Mouse (Mus musculus): ENCODE measurements at regions not wholly inside any gene's neighbourhood (a gene's known extent, or its start where the extent isn't known, plus 50 kb on each side); places are given as distances from the start of the nearest gene placed in this dataset.
A peak's percentile ranks its signal among the peaks of the same experiment; 100 is the strongest.

DNA sequence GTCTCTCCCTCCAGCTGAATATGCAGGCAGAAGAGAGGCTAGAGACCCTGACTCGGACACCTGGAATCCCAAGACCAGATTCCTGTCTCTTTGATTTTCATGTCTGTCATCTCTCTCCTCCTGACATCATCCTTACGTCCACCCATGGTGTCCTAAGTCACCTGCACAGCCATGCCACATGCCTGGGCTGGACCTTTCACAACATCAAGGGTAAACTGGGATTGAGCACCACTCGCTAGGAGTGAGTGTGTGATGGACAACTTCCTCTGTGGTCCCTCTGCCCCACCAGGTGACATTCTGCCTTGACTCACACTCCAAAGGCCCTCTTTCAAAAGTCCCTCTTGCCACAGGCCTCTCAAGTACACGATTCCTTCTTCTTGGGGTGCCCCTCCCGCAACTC, 244.1 kb downstream of the Bcl11b start:
- no peak for DNase-seq (ENCODE audit: low read depth, low spot score)

DNA sequence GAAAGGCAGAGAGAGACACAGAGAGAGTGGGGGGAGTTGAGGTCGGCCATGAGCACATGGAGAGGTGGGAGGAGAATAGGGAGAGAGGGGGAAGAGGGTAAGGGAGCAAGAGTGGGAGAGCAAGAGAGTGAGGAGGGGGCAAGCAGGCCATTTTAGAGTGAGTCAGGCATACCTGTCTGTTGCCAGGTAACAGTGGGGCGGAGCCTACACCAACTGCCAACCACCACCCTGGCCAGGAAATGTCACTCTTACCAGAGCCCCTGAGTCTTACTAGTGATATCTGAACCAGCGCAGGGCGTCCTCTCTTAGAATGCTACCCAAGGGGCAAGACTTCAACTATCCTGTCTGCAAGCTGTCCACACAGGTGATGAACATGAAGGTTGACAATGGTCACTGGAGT, 243.5 kb downstream of the Bcl11b start:
- DNase-seq (ENCODE audit: low read depth, low spot score), result no peak

DNA sequence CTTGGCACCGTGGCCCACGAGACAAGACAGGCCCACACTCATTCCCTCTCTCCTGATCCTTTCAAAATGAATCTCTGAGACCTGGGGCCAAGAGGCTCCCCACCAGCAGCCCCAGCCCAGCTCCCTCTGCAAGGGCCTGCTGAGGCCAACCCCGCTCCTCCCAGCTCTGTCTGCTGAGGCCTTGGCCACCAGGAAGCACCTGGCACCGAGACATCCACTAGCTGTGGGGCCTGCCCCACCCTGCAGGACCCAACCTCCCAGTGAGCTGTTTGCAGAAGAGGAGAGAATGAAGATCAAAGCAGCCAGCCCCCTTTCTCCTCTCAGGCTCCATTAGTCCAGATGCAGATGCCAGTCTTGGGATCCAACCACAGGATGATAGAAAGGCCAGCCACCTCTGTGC, 241.3 kb downstream of the Bcl11b start:
- no peak for DNase-seq (ENCODE audit: low read depth, low spot score)

DNA sequence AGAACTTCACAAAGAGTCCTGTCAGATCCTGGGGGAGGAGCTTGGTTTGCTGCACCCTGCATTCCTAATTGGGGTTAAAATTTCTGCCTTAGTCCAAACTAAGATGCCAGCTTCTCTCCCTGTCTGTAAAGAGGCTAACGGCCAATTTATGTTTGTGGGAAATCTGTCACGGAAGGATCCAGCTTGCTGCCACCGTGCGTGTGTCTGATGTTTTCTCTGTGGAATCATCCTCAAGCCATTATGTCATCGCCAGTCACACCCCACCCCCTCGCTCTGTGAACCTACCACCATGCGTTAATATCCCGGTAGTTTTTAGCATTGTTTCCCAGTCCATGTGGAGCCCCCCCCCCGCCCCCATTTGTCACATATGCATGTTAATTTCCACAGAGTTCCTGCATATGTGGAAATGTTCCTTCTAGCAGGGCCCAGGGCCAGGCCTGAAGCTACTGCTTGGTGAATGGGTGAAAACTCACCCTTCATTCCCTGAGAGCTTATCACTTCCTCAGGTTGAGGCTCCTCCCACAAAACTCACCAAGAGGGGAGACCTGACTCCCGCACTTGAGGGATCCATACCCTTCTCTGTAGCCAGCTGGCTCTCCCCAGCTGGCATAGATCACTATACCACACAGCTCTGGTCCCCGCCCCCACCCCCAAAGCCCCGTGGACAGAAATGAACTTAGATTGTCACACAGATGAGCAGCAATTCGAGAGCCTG, 233.4 kb downstream of the Bcl11b start:
- DNase-seq (ENCODE audit: low read depth, low spot score), result no peak

DNA sequence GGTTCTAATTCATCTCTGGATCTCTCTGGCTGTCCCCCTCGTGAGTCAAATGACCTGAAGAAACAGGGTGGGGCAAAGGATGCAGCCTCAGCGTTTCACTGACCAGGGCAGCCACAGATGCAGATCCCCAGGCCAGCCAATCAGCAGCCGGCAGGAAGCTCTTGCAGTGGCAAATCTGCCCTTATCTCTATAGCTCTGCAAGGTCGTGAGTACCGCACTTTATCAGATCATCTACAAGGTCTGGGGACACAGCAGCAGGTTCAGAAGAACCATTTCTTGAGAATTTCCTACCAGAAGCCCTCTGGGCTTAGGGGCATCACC, 232.9 kb downstream of the Bcl11b start:
- DNase-seq (ENCODE audit: low read depth, low spot score), result no peak

DNA sequence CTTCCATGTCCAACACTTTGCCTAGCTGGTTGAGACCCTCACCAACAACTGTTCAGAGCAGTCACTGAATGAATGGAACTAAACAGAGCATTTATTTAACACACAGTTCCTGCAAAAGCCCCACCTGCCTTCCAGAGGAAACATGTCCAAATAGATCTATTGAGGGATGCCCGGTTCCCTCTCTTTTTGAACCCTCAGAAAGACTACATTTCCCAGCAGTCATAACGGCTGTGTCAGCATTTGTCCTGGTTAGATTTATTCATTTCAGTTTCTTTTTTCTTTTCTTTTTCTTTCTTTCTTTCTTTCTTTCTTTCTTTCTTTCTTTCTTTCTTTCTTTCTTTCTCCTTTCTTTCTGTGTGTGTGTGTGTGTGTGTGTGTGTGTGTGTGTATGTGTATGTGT, 232.1 kb downstream of the Bcl11b start:
- DNase-seq (ENCODE audit: low read depth, low spot score), result no peak

DNA sequence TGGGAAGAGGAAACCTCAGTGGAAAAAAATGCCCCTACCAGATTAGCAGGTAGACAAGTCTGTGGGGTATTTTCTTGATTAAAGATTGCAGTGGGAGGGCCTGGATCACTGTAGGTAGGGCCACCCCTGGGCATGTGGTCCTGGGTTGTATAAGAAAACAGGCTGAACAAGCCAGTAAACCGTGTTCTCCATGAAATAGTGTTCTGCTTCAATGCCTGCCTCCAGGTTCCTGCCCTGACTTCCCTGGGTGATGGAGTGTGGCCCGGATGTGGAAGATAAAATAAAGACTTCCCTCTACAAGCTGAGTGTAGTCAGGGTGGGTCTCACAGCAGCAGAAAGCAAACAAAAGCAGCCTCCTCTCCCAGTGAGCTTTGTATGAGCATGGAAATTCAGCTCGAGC, 231.6 kb downstream of the Bcl11b start:
- peak; percentile 35 for DNase-seq (ENCODE audit: low read depth, low spot score)

DNA sequence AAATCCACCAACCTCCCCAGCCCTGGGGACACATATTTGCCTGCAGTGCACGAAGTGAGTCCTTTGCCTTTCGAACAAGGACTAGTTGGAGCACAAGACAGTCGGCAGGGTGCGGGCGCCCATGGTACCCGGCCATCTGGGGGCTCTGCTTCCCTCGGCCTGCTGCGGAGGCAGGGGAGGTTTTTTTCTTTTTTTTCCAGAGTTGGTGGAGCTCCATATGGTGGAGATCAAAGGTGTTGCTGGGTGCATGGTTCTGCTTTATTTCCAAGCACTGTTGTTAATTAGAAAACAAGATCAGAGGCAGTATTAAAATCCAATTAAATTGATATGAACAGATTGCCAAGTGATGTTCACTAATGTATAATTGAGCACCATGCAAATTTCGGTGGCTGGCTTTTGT, 225.4 kb downstream of the Bcl11b start:
- DNase-seq (ENCODE audit: low read depth, low spot score), result no peak

DNA sequence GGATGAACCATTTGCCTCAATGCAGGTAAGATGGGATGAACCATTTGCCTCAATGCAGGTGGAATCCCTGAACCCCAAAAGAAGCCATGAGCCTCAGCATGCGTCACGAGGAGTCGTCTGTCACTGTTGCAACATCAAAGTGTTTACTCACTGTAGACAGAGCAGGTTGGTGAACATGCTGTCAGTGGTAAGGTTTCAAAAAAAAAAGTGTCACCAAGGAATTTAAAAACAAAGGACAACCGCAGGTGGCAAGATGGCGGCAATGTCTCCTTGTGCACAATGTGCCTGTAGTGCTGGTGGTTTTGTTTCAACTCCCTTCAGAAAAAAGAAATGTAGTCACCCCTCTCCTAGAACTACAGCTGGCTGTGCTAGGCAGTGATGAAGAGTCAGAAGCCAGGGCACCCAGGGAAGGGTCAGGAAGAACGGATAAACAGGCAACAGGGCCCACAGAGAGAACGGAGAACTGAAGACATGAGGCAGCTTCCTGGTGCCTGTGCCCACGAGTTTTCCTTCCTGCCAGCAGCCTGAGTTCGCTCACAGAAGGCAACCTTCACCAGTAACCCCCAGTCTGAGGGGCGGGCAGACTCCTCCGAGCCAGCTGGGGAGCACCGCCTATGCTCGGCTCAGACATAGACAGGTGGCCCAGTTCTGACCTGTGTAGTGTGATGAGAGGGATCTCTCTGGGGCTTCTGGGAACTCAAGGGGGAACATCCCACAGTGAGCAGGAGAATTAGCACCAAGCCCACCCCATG, 223.9 kb downstream of the Bcl11b start:
- peak; percentile 17 for DNase-seq (ENCODE audit: low read depth, low spot score)

DNA sequence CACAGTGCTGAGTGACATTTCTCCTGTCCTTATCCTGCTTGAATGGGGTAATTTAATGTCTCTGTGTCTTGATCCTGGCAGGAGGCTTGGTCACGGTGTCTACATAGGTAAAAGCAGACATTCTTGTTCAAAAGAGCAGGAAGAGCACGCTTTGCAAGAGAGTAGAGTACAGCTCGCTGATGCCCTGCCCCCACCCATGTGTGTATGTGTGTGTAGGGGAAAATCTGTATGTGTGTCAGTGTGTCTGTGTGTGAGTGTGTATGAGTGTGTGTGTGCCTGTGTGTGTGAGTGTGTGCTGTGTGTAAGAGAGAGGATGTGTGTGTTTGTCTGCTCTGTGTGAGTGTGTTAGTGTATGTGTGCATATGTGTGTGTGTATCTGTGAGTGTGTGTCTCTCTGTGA, 221.3 kb downstream of the Bcl11b start:
- no peak for DNase-seq (ENCODE audit: low read depth, low spot score)

DNA sequence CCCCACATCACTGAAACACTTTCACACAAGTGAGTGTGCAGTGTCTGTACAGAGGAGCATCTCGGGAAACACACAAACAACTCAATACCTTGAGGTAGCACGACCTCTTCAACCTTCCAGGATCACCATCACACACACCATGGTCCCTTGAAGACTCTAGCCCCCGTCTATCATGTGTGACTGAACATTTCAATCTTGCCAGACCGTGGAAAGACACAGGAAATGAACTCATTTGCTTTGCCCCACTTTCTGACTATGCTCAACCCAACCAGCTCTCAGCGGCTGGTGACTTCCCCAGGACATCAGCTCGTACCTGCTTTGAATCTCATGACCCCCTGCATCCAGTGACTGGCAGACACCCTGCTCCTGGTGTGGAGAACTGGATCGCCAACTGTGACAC, 219.6 kb downstream of the Bcl11b start:
- DNase-seq (ENCODE audit: low read depth, low spot score), result no peak

DNA sequence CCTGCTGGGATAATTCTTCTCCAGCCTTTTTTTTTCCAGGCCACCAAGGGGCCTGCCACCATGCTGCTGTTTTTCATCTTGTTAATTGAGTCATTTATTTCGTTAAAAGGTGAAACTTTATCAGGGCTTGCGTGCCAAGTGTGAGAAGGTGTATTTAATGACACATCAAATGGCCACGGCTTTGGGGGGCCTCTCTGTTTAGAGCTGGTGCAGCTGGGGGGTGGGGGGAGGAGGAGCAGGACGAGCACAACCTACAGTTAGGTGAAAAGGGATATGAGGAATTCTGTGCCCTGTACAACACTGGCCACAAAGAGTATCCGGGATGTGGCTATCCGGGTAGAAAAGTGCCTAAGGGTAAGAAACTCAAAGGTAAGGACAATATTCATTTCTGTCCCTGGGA, 213.6 kb downstream of the Bcl11b start:
- DNase-seq (ENCODE audit: low read depth, low spot score), result no peak

DNA sequence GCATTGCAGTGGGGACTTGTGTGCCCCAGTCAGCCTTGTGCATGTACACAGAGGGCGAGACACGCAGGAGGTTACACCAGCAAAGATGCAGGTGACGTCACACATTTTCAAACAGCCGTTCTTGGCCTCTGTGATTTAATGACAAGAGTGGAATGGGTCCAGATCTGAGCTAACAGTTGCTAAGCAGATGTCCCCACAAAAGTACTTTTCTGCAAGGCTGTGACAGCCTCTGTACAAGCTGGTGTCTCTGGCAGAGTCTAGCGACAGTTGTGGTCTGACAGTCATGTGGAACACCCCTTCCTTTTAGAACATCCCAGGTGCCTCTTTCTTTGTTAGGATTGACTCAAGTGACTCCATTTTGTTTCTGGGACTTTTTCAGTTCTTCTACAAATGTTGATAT, 203.1 kb downstream of the Bcl11b start:
- no peak for DNase-seq (ENCODE audit: low read depth, low spot score)

DNA sequence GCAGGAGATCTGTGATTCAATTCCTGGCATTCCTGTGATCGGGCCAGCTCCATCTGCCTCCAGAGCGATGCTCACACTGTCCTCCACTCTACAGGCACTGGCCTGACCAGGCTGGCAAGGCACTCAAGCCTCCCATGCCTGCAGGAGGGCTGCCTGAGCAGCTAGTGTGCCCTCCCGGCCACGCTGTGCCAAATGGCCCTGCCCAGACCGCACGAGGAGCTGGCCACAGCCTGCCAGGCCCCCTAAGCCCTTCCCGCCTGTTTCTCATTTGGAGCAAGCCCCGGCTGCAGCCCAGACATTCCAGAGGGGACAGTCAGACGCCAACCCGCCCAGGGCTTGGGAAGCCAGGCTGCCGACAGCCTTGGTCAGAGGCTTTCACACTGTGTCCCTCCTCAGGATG, 195.8 kb downstream of the Bcl11b start:
- DNase-seq (ENCODE audit: low read depth, low spot score), result peak; percentile 9

DNA sequence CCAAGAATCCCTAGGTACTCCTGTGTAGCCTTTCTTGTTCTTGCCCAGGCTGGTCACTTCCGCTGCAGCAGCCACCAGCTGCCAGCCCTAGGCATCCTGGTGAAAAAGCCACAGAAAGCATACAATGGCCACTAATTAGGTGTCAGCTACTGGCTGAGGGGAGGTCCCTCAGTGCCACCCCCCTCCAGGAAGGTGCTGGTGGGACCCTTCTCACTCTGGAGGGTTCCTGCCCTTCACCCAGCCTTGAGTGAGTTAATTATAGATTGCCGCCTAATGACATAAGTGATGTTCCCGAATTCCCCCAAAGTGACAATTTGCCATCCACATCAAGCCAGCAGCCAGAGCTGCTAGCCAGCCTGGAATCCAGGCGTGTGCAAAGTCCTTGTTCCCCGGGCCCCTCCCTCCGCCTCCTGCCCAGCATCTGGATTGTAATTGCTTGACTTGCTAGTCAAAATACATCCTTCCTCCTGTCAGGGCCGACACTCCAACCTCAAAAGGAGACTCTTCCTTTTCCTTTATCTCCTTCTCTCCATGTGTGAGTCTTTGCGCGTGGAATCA, 195.2 kb downstream of the Bcl11b start:
- no peak for DNase-seq (ENCODE audit: low read depth, low spot score)

DNA sequence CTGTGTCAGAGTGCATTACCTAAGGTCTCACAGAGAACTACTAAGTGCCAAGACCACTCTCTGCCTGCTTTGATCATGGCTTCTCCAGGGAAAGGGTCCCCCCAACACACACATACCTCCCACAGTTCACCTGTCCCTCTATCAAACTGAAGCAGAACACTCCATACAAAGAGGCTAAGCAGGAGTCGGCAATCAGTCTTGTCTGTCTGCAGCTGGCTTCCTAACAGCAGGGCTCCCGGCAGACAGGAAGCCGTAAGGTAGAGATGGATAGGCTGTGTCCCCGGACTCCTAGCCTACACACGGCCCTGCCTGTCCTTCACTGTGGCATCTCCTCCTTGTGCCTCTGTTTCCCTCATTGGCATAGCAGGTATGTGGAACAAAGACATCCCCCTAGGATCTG, 192.2 kb downstream of the Bcl11b start:
- no peak for DNase-seq (ENCODE audit: low read depth, low spot score)

DNA sequence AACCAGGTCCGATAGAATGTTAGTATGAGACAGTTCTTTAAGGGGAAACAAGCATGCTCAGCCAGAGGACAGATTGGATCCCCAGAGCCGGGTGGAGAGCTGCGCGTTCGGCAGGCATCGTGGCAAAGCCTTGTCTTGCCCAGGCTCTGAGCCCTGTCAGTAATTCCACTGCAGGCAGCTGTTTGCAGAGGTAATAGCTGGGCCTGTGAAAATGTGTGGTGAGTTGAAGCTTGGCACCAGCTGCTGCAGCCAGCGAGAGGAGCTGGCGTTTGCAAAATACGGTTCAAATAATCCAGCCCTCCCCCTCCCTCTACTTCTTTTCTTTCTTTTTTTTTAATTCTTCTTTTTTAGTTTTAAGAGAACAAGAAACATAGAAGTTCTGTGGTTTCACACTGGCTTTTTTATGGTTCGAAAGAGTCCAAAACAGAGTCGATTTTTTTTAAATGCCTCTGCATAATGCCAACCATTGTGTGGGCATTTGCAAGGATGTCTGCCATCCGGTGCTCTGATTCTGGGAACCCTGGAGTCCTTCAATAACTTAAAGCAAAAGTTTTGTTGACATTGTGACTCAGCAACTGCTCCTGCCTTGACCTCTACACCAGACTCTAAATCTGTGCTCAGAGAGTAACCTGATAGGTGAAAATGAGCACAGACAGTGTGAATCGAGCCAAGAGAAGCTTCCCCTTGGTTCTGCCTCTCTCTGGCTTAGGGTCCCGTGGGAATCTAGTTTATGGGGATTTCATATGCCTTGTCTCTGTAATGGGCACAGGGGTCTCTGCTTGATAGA, 190.7 kb downstream of the Bcl11b start:
- DNase-seq (ENCODE audit: low read depth, low spot score), result no peak

DNA sequence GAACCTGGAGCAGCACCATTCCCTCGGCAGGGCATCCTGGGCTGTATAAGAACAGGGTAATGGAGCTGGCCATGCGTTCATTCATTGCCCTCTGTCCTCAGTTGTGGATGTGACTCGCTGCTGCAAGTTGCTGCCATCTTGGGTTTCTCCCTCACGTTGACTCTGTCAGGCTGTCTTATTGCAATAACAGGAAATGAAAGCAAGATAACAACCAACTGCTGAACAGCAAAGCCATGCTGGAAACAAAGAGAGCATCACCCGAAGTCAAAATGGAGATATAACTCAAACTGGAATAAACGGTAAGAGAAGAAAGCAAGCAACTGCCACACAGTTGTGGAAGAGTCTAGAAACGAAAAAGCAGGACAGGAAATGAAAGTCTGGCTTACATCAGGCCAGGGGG, 188.5 kb downstream of the Bcl11b start:
- DNase-seq (ENCODE audit: low read depth, low spot score), result no peak

DNA sequence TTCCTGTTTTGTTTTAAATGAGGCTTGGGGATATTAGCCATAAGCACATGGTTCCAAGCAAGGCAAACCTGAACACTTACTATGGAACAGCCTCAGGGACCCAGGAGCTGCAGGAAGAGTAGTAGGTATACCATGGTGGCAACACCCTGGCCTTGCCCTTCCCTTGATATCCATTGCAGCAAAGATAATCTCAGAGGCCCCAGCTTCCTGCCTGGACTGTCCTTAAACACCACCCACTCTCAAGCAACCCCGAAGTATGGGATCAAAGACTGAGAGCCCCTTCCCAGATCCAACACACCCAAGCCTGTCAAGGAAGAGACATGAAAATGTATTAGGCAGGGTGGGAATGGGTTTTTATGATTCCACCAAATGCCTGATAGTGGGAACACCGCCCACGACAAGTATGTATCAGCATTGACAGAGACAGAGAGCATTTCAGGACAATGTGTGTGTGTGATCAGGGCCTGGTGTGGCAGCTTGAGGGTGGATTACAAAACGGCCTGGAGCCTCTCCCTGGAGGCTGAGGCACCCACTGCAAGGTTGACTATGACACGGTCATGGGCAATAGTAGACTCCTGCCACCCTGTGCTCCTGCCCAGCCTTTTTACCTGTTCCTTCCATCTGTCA, 179.5 kb downstream of the Bcl11b start:
- DNase-seq (ENCODE audit: low read depth, low spot score), result no peak

DNA sequence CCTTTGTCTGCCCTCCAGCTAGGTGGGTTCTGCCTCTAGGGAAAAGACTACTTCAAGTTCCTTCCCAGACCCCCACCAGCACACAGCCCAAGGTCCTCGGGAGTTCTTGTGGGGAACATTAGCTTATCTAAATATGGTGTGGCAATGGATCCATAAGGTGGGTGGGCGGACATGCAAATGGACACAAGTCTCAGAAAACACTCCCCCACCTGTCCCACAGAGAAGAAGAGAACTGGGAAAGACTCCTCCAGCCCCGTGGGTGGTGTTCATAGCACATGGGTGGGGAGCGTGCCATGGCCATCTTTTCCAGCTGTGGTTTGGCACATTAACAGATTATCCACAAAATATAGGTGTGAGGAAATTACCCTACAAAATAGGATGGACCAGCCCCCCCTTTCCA, 177.5 kb downstream of the Bcl11b start:
- DNase-seq (ENCODE audit: low read depth, low spot score), result no peak

DNA sequence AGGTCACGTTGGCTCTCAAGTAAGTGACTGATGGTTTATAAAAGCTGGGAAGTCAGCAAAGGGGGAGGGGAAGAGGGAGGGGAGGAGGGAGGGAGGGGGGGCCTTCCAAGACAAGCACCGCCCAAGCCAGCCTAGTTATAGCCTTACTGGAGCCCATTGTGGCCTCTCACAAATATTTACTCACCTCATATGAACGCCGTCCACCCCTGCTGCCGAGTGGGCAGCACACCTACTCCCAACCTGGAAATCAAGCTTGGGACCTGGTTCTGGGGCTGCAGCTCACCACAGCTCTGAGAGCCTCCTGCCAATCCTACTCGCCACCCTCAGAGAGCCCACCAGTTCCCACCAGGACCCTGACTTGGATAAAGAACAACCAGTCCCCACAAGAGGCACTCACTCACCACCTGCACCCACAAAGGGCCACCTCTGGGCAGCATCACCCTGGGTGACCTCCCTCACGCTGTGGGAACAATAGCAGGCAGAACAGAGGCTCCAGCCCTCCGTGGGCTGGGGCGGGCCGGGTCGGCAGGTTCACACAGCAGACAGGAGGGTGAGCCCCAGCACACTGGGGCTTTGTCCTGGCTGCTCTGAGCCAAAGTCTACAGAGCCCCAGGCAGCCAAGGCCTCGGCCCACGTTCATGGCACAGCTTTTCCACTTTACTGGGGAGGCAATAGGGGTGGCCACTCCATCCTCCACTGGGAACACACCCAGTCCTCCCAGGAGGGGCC, 171.8 kb downstream of the Bcl11b start:
- no peak for DNase-seq (ENCODE audit: low read depth, low spot score)
